Mouse (Mus musculus) heart, adult 2 months (tissue): ENCODE results near the gene Mfsd4a. TPM values are rescaled to one million over a fixed set of nuclear protein-coding genes. Genes with fewer than 3 reads are reported as not detected.

Experiments used
- DNase-seq, 2 experiments: peaks; one replicate each; pipeline ENCODE4 v3.0.0; 2021
- H3K27ac ChIP-seq: fragments of 200-600 bp; 2 replicates; pipeline ENCODE4 v1.8.1; 2022
- H3K27me3 ChIP-seq: fragments of 200-500 bp; 2 replicates; pipeline ENCODE4 v1.6.1; 2012; ENCODE audit warnings: mild to moderate bottlenecking, low read length, inconsistent platforms, mixed read lengths; ENCODE audit not compliant: control insufficient read depth, insufficient read depth
- H3K36me3 ChIP-seq: fragments of 200-500 bp; 2 replicates; pipeline ENCODE4 v1.6.1; 2012; ENCODE audit warnings: low read length, inconsistent platforms; ENCODE audit not compliant: control insufficient read depth, insufficient read depth
- H3K4me1 ChIP-seq: fragments of 200-500 bp; 2 replicates; pipeline ENCODE4 v1.6.1; 2011; ENCODE audit warnings: low read length; ENCODE audit not compliant: control insufficient read depth, insufficient read depth
- H3K4me3 ChIP-seq: fragments of 200-600 bp; 2 replicates; pipeline ENCODE4 v1.8.1; 2022
- H3K79me2 ChIP-seq: fragments of 200-500 bp; replicated peaks from 2 replicates; pipeline ENCODE4 v1.6.1; 2012; ENCODE audit warnings: mild to moderate bottlenecking, inconsistent platforms, low read length, moderate library complexity, mixed read lengths; ENCODE audit not compliant: control insufficient read depth, insufficient read depth
- H3K9ac ChIP-seq: fragments of 200-500 bp; 2 replicates; pipeline ENCODE4 v1.6.1; 2012; ENCODE audit warnings: low read depth, mild to moderate bottlenecking, control low read depth, inconsistent platforms, low read length, mixed read lengths
- CTCF ChIP-seq: fragments of 200-600 bp; IDR thresholded peaks from 2 replicates; pipeline ENCODE4 v1.8.1; 2022; ENCODE audit warnings: antibody characterized with exemption, mild to moderate bottlenecking, moderate library complexity
- EP300 ChIP-seq: fragments of 200-500 bp; IDR thresholded peaks from 2 replicates; pipeline ENCODE4 v1.6.1; 2011; ENCODE audit warnings: low read depth, low read length, control low read depth; ENCODE audit not compliant: insufficient read depth
- POLR2A ChIP-seq: fragments of 200-500 bp; IDR thresholded peaks from 2 replicates; pipeline ENCODE4 v1.6.1; 2011; ENCODE audit warnings: mild to moderate bottlenecking, low read depth, low read length, control low read depth; ENCODE audit not compliant: insufficient read depth
- WGBS: fragments of 180-500 bp; shearing (Covaris S2); methylation state at CpG from one replicate; pipeline ENCODE4 v1.1.7; 2018; 5-methylcytosine and 5-hydroxymethylcytosine counted together
- intact Hi-C: fragments of 180-260 bp; cut with DNase I; formaldehyde crosslinking; loops from one replicate; pipeline ENCODE4 v1.15.1; 2025
- long read RNA-seq: library from polyadenylated mRNA; stranded (forward); transcript quantifications from one replicate; pipeline ENCODE4 v2.0.0, GENCODE M21; 2021
- polyA plus RNA-seq: library from polyadenylated mRNA; depleted of rRNA; stranded (reverse); fragments of >200 nt; gene quantifications from 2 replicates; pipeline ENCODE4 v1.2.3, GENCODE M21; 2012; rRNA removed
- total RNA-seq, 2 experiments: library from RNA; stranded (reverse); gene quantifications; 2 replicates each; pipeline ENCODE4 v1.2.3; 2021

Mfsd4a gene
- total RNA-seq (1 to 10 TPM; 1.4 to 1.6 TPM), polyA plus RNA-seq (3.0 and 3.6 TPM in 2 replicates)
- long read RNA-seq, partial matches to known transcripts: 0 of 46 reads
- long read RNA-seq, other reads (novel, unspliced or antisense): 42 of 46 reads

- 3% methylated on average over 61 of the region's 80 CpGs for WGBS
- Histone ChIP-seq H3K9ac (peak within 1 kb of the TSS; percentile 61), H3K4me3 (peak within 1 kb of the TSS; percentile 50), H3K27me3 (no peaks in the 10 kb centered on the region), H3K36me3 (no peaks in the 10 kb centered on the region), H3K4me1 (no peaks in the 10 kb centered on the region), H3K27ac (no peak within 1 kb of the TSS; the same call in 1 of the 2 replicates), H3K79me2 (no peaks in the 10 kb centered on the region)
- DNase-seq: peak; percentile 71 to 76
- TF ChIP-seq CTCF: peak; percentile 52
- no peak for TF ChIP-seq EP300
- intact Hi-C loops: no loop called here
Observed at GRCm38 (mm10) chr1:132067261-132068255, at the start of gene Mfsd4a. Mfsd4a (minus strand) TSS chr1:132068062.

DNA sequence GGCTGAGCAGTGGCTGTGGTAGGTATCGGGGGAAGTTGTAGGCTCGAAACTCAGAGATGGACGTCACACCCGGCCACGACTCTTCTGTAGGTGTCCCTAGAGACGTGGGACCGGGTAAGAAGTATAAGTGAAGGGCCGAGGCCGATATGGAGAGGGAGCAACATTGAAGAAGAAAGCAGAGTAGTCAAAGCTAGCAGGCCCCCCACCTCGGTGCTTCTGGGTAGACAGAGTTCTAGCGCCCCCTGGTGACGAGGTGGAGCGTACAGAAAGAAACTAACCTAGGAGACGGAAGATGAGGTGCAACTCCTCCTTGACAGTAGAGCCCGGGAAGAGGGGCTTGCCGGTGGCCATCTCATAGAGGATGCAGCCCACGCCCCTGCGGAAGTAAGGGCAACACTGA lies 48.7 kb upstream of the Mfsd4a start:
- H3K27ac ChIP-seq: no peak overlapping the region
- no peak overlapping the region for H3K4me3 ChIP-seq
- TF ChIP-seq CTCF: peak; percentile 91
- TF ChIP-seq EP300: 0 out of 2 replicates have a peak, but pooled peaks have one; percentile 14
- no peak for TF ChIP-seq POLR2A
- peak; percentile 56 to 74 for DNase-seq
- 35% methylated on average over 18 of the region's 18 CpGs for WGBS
- H3K27me3 ChIP-seq: no peaks in the 10 kb centered on the region
- H3K4me1 ChIP-seq: no peaks in the 10 kb centered on the region
- intact Hi-C loops: loop anchor here (1.0 to 5.0 kb wide), 3 partner anchors 69 to 134 kb away; no protein-coding TSS in a partner anchor
- no peak overlapping the region for H3K9ac ChIP-seq
- no peaks in the 10 kb centered on the region for H3K79me2 ChIP-seq
- H3K36me3 ChIP-seq: no peaks in the 10 kb centered on the region

DNA sequence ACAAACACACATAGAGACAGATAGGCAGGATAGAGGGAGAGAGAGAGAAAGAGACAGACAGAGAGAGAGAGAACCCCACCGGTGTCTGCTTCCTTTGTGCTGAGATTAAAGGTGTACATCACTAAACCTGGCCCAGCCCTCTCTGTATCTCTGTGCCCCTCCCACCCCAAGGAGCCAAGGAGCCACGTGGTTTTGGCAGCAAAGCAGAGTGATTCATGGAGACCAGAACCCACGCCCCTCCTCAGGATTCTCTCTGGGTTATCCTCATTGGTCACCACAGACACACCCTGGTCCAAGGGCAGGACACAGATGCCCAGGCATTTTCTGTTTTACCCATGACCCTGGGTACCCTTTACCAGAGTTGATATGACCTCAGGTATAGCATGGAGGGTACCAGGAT lies 45.2 kb upstream of the Mfsd4a start:
- no peaks in the 10 kb centered on the region for H3K79me2 ChIP-seq
- WGBS: 46% methylated on average over 3 of the region's 3 CpGs
- no peak overlapping the region for H3K4me3 ChIP-seq

GRCm38 (mm10) chr1:132112426-132112825 lies 44.6 kb upstream of the Mfsd4a start:
- Histone ChIP-seq H3K36me3 (no peaks in the 10 kb centered on the region), H3K4me1 (no peaks in the 10 kb centered on the region), H3K79me2 (no peaks in the 10 kb centered on the region), H3K4me3 (no peak overlapping the region), H3K27me3 (no peaks in the 10 kb centered on the region), H3K27ac (no peak overlapping the region), H3K9ac (no peak overlapping the region)
- no peak for DNase-seq
- no peak for TF ChIP-seq POLR2A
- TF ChIP-seq CTCF: no peak
- no peak for TF ChIP-seq EP300
- intact Hi-C loops: no loop called here
- 83% methylated on average over 8 of the region's 8 CpGs for WGBS

More for the DNA sequence above, 45.2 kb upstream of the Mfsd4a start:
- TF ChIP-seq POLR2A (no peak), EP300 (no peak), CTCF (no peak)
- intact Hi-C loops: no loop called here
- H3K27ac ChIP-seq: no peak overlapping the region
- no peaks in the 10 kb centered on the region for H3K36me3 ChIP-seq
- no peaks in the 10 kb centered on the region for H3K4me1 ChIP-seq
- DNase-seq: no peak
- no peaks in the 10 kb centered on the region for H3K27me3 ChIP-seq
- H3K9ac ChIP-seq: no peak overlapping the region

DNA sequence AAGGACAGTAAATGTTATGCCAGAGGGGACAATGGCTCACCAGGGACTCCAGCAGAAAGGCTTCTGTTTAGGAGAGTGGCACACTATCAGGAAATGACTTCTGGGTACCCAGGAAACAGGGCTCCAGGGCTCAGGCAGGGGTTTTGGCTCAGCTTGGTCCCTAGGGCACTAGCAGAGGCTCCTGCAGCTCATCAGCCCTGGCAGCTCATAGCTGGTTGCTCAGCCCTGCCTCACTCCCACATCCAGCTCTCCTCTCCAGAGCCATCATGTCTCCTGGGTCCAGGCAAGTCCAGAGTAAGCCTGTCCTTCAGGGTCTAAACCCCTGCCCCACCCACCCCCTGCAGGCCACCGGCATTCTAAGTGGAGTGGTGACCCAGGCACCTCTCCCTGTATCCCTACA lies 43.5 kb upstream of the Mfsd4a start:
- Histone ChIP-seq H3K79me2 (no peaks in the 10 kb centered on the region), H3K27ac (no peak overlapping the region), H3K9ac (no peak overlapping the region), H3K4me1 (no peaks in the 10 kb centered on the region), H3K27me3 (no peaks in the 10 kb centered on the region), H3K36me3 (no peaks in the 10 kb centered on the region), H3K4me3 (no peak overlapping the region)
- no peak for DNase-seq
- WGBS: 54% methylated on average over 1 of the region's 1 CpGs
- TF ChIP-seq EP300 (no peak), CTCF (no peak), POLR2A (no peak)
- intact Hi-C loops: no loop called here

- H3K27ac ChIP-seq: no peak overlapping the region
- intact Hi-C loops: no loop called here
- H3K79me2 ChIP-seq: no peaks in the 10 kb centered on the region
- H3K4me1 ChIP-seq: no peaks in the 10 kb centered on the region
- no peaks in the 10 kb centered on the region for H3K36me3 ChIP-seq
- no peak for DNase-seq
- H3K27me3 ChIP-seq: 0 out of 2 replicates have a peak, but pooled peaks cover 1% of the 10 kb centered on the region
- no peak for TF ChIP-seq EP300
- TF ChIP-seq CTCF: peak; percentile 49
- H3K4me3 ChIP-seq: no peak overlapping the region
- 46% methylated on average over 2 of the region's 2 CpGs for WGBS
- no peak overlapping the region for H3K9ac ChIP-seq
Observed at GRCm38 (mm10) chr1:132109368-132109767, 41.5 kb upstream of the Mfsd4a start.
